Mouse (Mus musculus): ENCODE measurements around the gene Cnnm2. TPM values are rescaled to one million over a fixed set of nuclear protein-coding genes. Genes with fewer than 3 reads are reported as not detected.

Gene Cnnm2
- total and polyA plus RNA-seq, 3 experiments: 4.0 to 10.7 TPM; not detected in 1

DNA sequence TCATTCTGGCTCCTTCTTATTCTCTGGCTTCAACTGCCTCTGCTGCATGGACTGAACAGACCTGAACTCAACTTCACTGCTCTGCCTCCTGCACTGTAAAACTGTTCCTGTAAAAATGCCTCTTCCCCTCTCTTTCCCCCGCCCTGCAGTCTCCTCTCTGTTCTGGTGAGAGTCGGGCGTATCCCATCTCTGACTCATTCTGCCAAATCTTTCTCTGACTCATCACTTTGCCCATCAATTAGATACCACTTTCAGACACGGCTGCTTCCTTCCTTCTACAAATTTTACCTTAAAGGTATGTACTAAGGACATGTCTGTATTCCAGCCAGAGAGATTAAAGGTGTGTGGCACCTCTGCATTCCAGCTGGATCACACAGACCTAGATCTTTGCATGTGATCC, 43.2 kb upstream of the Cnnm2 start:
- TF ChIP-seq JUND (IDR thresholded peaks at IDR 0.05; ENCODE audit: low read depth, low read length) (peak; percentile 57; the same call in 1 of the 2 replicates), NRF1 (IDR thresholded peaks at IDR 0.05; ENCODE audit: insufficient read depth, low read depth, low read length, poor library complexity, severe bottlenecking) (no peak), UBTF (IDR thresholded peaks at IDR 0.05; ENCODE audit: borderline replicate concordance, insufficient read depth, low read depth, low read length) (no peak), EP300 (IDR thresholded peaks at IDR 0.05; ENCODE audit: low read depth in 1 of 2, low read length in 2 of 2) (peak in 1 of 2 experiments; percentile 66; a peak in 2 of 4 replicates), USF1 (IDR thresholded peaks at IDR 0.05; ENCODE audit: low read depth, low read length) (no peak), TCF12 (IDR thresholded peaks at IDR 0.05; ENCODE audit: low read depth, low read length) (no peak), POLR2AphosphoS2 (IDR thresholded peaks at IDR 0.05; ENCODE audit: low read length) (no peak), SIN3A (IDR thresholded peaks at IDR 0.05; ENCODE audit: low read length) (no peak), ZMIZ1 (IDR thresholded peaks at IDR 0.05; ENCODE audit: low read depth, low read length) (no peak), KAT2A (conservative IDR thresholded peaks at IDR 0.05; ENCODE audit: low read depth, low read length) (no peak), ZKSCAN1 (IDR thresholded peaks at IDR 0.05; ENCODE audit: low read depth, low read length) (no peak), GABPA (IDR thresholded peaks at IDR 0.05; ENCODE audit: low read depth, low read length) (no peak), E2F4 (IDR thresholded peaks at IDR 0.05; ENCODE audit: borderline replicate concordance, low read depth, low read length) (no peak), RCOR1 (IDR thresholded peaks at IDR 0.05; ENCODE audit: low read depth, low read length) (no peak), ETS1 (IDR thresholded peaks at IDR 0.05; ENCODE audit: low read depth, low read length) (peak; percentile 18; the same call in 1 of the 2 replicates)

GRCm38 (mm10) chr19:46724411-46724810, 37.0 kb upstream of the Cnnm2 start:
- no peaks in the 10 kb centered on the region for H3K9me3 ChIP-seq (replicated peaks; ENCODE audit: insufficient read depth, low read length)
- no peak overlapping the region for H3K27ac ChIP-seq (ENCODE audit: control insufficient read depth, low read depth, low read length)
- no peaks in the 10 kb centered on the region for H3K79me2 ChIP-seq (ENCODE audit: control insufficient read depth, insufficient read depth, low read length, poor library complexity)
- H3K9ac ChIP-seq (ENCODE audit: control insufficient read depth, low read depth, low read length, poor library complexity, severe bottlenecking): no peak overlapping the region
- peaks cover 0 to 18% of the 10 kb centered on the region in 2 experiments; a peak in 2 of 4 replicates for H3K36me3 ChIP-seq (ENCODE audit: control insufficient read depth in 1 of 2, insufficient read depth in 2 of 2, low read length in 2 of 2)
- H3K27me3 ChIP-seq (ENCODE audit: control insufficient read depth in 1 of 2, insufficient read depth in 2 of 2, low read length in 2 of 2): no peaks in the 10 kb centered on the region
- TF ChIP-seq MYC (IDR thresholded peaks at IDR 0.05; ENCODE audit: low read depth, low read length): no peak
- TF ChIP-seq JUND (IDR thresholded peaks at IDR 0.05; ENCODE audit: low read depth, low read length): no peak
- no peak for TF ChIP-seq TBP (IDR thresholded peaks at IDR 0.05; ENCODE audit: low read depth, low read length)
- TF ChIP-seq POLR2AphosphoS2 (IDR thresholded peaks at IDR 0.05; ENCODE audit: low read length): no peak
- TF ChIP-seq TCF12 (IDR thresholded peaks at IDR 0.05; ENCODE audit: low read depth, low read length): no peak
- TF ChIP-seq USF1 (IDR thresholded peaks at IDR 0.05; ENCODE audit: low read depth, low read length): no peak
- no peak for TF ChIP-seq MAFK (IDR thresholded peaks at IDR 0.05; ENCODE audit: borderline replicate concordance, low read depth, low read length)
- no peak for DNase-seq (ENCODE audit: low read depth, low spot score)
- H3K4me3 ChIP-seq (ENCODE audit: control insufficient read depth in 1 of 2, insufficient read depth in 1 of 2, low read depth in 2 of 2, low read length in 2 of 2): no peak overlapping the region
- H3K4me1 ChIP-seq (ENCODE audit: control insufficient read depth in 1 of 2, insufficient read depth in 2 of 2, low read length in 2 of 2): peaks cover 10 to 22% of the 10 kb centered on the region in 2 experiments

More for the DNA sequence above, 43.2 kb upstream of the Cnnm2 start:
- H3K4me3 ChIP-seq (ENCODE audit: control insufficient read depth in 1 of 2, insufficient read depth in 1 of 2, low read depth in 2 of 2, low read length in 2 of 2): no peak overlapping the region
- peaks cover 0 to 6% of the 10 kb centered on the region in 2 experiments; a peak in 2 of 4 replicates for H3K4me1 ChIP-seq (ENCODE audit: control insufficient read depth in 1 of 2, insufficient read depth in 2 of 2, low read length in 2 of 2)
- DNase-seq (ENCODE audit: low read depth, low spot score): peak; percentile 65
- H3K27ac ChIP-seq (ENCODE audit: control insufficient read depth, low read depth, low read length): no peak overlapping the region
- no peaks in the 10 kb centered on the region for H3K27me3 ChIP-seq (ENCODE audit: control insufficient read depth in 1 of 2, insufficient read depth in 2 of 2, low read length in 2 of 2)
- no peaks in the 10 kb centered on the region for H3K79me2 ChIP-seq (ENCODE audit: control insufficient read depth, insufficient read depth, low read length, poor library complexity)
- no peak overlapping the region for H3K9ac ChIP-seq (ENCODE audit: control insufficient read depth, low read depth, low read length, poor library complexity, severe bottlenecking)
- peaks cover 0 to 4% of the 10 kb centered on the region in 2 experiments; a peak in 2 of 4 replicates for H3K36me3 ChIP-seq (ENCODE audit: control insufficient read depth in 1 of 2, insufficient read depth in 2 of 2, low read length in 2 of 2)
- no peaks in the 10 kb centered on the region for H3K9me3 ChIP-seq (replicated peaks; ENCODE audit: insufficient read depth, low read length)
